Mouse (Mus musculus): ENCODE results near the gene Dhx8. TPM values are rescaled to one million over a fixed set of nuclear protein-coding genes. Genes with fewer than 3 reads are reported as not detected.

The Dhx8 gene
- polyA plus RNA-seq, 1 experiment, result 24.4 TPM

- Histone ChIP-seq H3K27ac (ENCODE audit: insufficient read depth, low read depth, low read length) (no peak overlapping the region), H3K4me3 (ENCODE audit: insufficient read depth, low read length) (no peak overlapping the region), H3K4me1 (ENCODE audit: control insufficient read depth, insufficient read depth, low read length) (peaks cover 13% of the 10 kb centered on the region)
- TF ChIP-seq POLR2A (IDR thresholded peaks at IDR 0.05; ENCODE audit: borderline replicate concordance, low read depth, low read length), result no peak
- no peak for TF ChIP-seq CTCF (IDR thresholded peaks at IDR 0.05; ENCODE audit: low read depth, low read length)
These were observed 53.9 kb downstream of the Dhx8 start for GRCm38 (mm10) chr11:101786651-101787050.

DNA sequence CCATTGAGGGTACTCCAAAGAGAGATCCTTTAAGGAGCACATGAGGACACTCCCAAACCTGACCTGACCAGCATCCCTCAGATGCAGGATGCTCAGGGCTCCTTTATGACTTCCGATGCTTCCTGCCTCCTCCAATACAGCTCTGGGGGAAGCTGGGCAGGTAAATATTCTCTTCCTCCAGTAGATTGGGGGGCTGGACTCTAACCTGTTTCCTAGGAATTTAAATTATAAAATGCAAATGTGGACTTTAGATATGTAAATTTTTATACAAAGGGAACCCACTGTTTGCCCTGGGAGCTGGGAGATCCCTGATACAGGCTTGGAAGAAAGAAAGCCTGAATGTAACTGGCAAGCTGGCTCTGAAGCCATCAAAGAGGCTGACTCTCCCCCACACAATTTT lies 54.7 kb downstream of the Dhx8 start:
- Histone ChIP-seq H3K4me3 (ENCODE audit: insufficient read depth, low read length) (no peak overlapping the region), H3K27ac (ENCODE audit: insufficient read depth, low read depth, low read length) (no peak overlapping the region), H3K4me1 (ENCODE audit: control insufficient read depth, insufficient read depth, low read length) (peaks cover 13% of the 10 kb centered on the region)
- TF ChIP-seq POLR2A (IDR thresholded peaks at IDR 0.05; ENCODE audit: borderline replicate concordance, low read depth, low read length) (no peak), CTCF (IDR thresholded peaks at IDR 0.05; ENCODE audit: low read depth, low read length) (no peak)

- peaks cover 9% of the 10 kb centered on the region for H3K4me1 ChIP-seq (ENCODE audit: control insufficient read depth, insufficient read depth, low read length)
- H3K4me3 ChIP-seq (ENCODE audit: insufficient read depth, low read length), result peak overlapping the region; percentile 32
- TF ChIP-seq CTCF (IDR thresholded peaks at IDR 0.05; ENCODE audit: low read depth, low read length) (no peak), POLR2A (IDR thresholded peaks at IDR 0.05; ENCODE audit: borderline replicate concordance, low read depth, low read length) (no peak)
- no peak overlapping the region for H3K27ac ChIP-seq (ENCODE audit: insufficient read depth, low read depth, low read length)
These were observed 58.2 kb downstream of the Dhx8 start for GRCm38 (mm10) chr11:101790811-101791526.

DNA sequence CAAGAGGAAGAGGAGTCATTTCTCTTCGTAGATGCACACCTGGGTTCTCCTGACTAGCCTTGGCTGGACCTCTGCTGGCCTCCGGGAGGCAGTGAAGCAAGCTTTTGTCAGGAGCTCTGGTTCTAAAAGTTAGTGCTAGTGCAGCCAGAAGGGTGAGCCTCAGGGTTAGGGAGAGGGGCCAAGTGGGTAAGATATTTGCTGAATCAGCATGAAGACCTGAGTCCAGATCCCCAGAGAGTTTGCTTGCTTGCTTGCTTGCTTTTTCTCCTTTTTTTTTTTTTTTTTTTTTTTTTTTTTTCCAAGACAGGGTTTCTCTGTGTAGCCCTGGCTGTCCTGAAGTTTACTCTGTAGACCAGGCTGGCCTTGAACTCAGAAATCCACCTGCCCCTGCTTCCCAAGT lies 64.6 kb downstream of the Dhx8 start:
- no peak overlapping the region for H3K4me3 ChIP-seq (ENCODE audit: insufficient read depth, low read length)
- no peaks in the 10 kb centered on the region for H3K4me1 ChIP-seq (ENCODE audit: control insufficient read depth, insufficient read depth, low read length)
- H3K27ac ChIP-seq (ENCODE audit: insufficient read depth, low read depth, low read length), result no peak overlapping the region
- no peak for TF ChIP-seq POLR2A (IDR thresholded peaks at IDR 0.05; ENCODE audit: borderline replicate concordance, low read depth, low read length)
- no peak for TF ChIP-seq CTCF (IDR thresholded peaks at IDR 0.05; ENCODE audit: low read depth, low read length)

- Histone ChIP-seq H3K4me3 (ENCODE audit: insufficient read depth, low read length) (no peak overlapping the region), H3K27ac (ENCODE audit: insufficient read depth, low read depth, low read length) (no peak overlapping the region), H3K4me1 (ENCODE audit: control insufficient read depth, insufficient read depth, low read length) (no peaks in the 10 kb centered on the region)
- TF ChIP-seq CTCF (IDR thresholded peaks at IDR 0.05; ENCODE audit: low read depth, low read length), result no peak
- TF ChIP-seq POLR2A (IDR thresholded peaks at IDR 0.05; ENCODE audit: borderline replicate concordance, low read depth, low read length), result no peak
These were observed 65.4 kb downstream of the Dhx8 start for GRCm38 (mm10) chr11:101798083-101798482.

GRCm38 (mm10) chr11:101801386-101801785 lies 68.7 kb downstream of the Dhx8 start:
- no peaks in the 10 kb centered on the region for H3K4me1 ChIP-seq (ENCODE audit: control insufficient read depth, insufficient read depth, low read length)

DNA sequence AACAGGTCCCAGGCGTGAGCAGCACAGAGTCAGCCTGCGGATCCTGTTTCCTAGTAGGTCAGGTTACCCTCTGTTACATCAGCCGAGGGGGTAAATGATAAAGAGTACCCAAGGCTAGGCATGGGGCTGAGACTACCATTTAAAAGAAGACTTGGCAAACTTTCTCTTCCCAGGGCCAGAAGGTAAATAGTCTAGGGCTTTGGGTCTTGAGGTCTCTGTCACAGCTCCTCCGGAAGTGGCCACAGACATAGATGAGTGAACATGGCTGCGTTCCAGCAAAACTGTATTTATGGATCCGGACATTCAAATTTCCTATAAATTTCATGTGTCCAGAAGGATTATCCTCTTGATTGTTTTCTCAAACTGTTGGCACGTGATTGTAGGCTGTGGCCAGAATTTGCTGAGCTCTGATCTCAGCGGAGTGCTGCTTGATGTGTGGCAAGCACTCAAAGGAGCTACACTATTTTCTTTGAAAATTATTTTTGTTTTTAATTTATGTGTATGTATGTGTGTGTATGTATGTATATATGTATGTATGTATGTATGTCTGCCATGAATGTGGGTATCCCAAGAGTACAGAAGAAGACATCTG lies 72.5 kb downstream of the Dhx8 start:
- H3K4me3 ChIP-seq (ENCODE audit: insufficient read depth, low read length), result no peak overlapping the region
- no peak overlapping the region for H3K27ac ChIP-seq (ENCODE audit: insufficient read depth, low read depth, low read length)
- TF ChIP-seq POLR2A (IDR thresholded peaks at IDR 0.05; ENCODE audit: borderline replicate concordance, low read depth, low read length) (no peak), CTCF (IDR thresholded peaks at IDR 0.05; ENCODE audit: low read depth, low read length) (no peak)
- no peaks in the 10 kb centered on the region for H3K4me1 ChIP-seq (ENCODE audit: control insufficient read depth, insufficient read depth, low read length)

More at GRCm38 (mm10) chr11:101801386-101801785, 68.7 kb downstream of the Dhx8 start:
- no peak for TF ChIP-seq CTCF (IDR thresholded peaks at IDR 0.05; ENCODE audit: low read depth, low read length)
- no peak for TF ChIP-seq POLR2A (IDR thresholded peaks at IDR 0.05; ENCODE audit: borderline replicate concordance, low read depth, low read length)
- Histone ChIP-seq H3K4me3 (ENCODE audit: insufficient read depth, low read length) (no peak overlapping the region), H3K27ac (ENCODE audit: insufficient read depth, low read depth, low read length) (no peak overlapping the region)

GRCm38 (mm10) chr11:101806741-101807140 lies 74.0 kb downstream of the Dhx8 start:
- no peaks in the 10 kb centered on the region for H3K4me1 ChIP-seq (ENCODE audit: control insufficient read depth, insufficient read depth, low read length)
- TF ChIP-seq CTCF (IDR thresholded peaks at IDR 0.05; ENCODE audit: low read depth, low read length) (no peak), POLR2A (IDR thresholded peaks at IDR 0.05; ENCODE audit: borderline replicate concordance, low read depth, low read length) (no peak)
- H3K4me3 ChIP-seq (ENCODE audit: insufficient read depth, low read length), result no peak overlapping the region
- no peak overlapping the region for H3K27ac ChIP-seq (ENCODE audit: insufficient read depth, low read depth, low read length)

DNA sequence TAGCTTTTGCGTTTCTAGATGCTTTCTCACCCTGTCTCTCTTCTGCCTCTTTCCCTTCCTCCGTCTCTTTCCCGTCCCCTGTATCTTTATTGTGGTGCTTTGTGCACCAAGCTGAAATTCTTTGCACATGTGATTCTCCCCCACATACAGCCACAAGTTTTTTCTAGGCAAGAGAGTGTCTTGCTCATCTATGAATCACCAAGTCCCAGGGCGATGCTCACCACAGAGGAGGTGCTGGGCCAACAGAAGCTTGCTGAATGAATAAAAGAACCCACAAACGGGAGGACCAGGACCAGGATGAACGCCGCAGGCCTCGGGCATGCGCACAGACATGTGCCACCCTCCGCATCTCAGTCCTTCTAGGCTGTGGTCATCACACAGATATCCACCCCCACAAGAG lies 74.5 kb downstream of the Dhx8 start:
- no peak for TF ChIP-seq CTCF (IDR thresholded peaks at IDR 0.05; ENCODE audit: low read depth, low read length)
- no peak for TF ChIP-seq POLR2A (IDR thresholded peaks at IDR 0.05; ENCODE audit: borderline replicate concordance, low read depth, low read length)
- no peaks in the 10 kb centered on the region for H3K4me1 ChIP-seq (ENCODE audit: control insufficient read depth, insufficient read depth, low read length)
- no peak overlapping the region for H3K27ac ChIP-seq (ENCODE audit: insufficient read depth, low read depth, low read length)
- H3K4me3 ChIP-seq (ENCODE audit: insufficient read depth, low read length), result no peak overlapping the region

GRCm38 (mm10) chr11:101809060-101809828 lies 76.5 kb downstream of the Dhx8 start:
- TF ChIP-seq POLR2A (IDR thresholded peaks at IDR 0.05; ENCODE audit: borderline replicate concordance, low read depth, low read length), result no peak
- no peaks in the 10 kb centered on the region for H3K4me1 ChIP-seq (ENCODE audit: control insufficient read depth, insufficient read depth, low read length)
- no peak overlapping the region for H3K27ac ChIP-seq (ENCODE audit: insufficient read depth, low read depth, low read length)
- no peak overlapping the region for H3K4me3 ChIP-seq (ENCODE audit: insufficient read depth, low read length)
